Mouse (Mus musculus): ENCODE measurements around the gene Slc18a2. TPM values are rescaled to one million over a fixed set of nuclear protein-coding genes. Genes with fewer than 3 reads are reported as not detected.

The Slc18a2 gene
- polyA plus RNA-seq (2012; fragmentation: generic; extraction: Trizol) = 0.22 TPM
- long read RNA-seq, experiment 1, partial matches to known transcripts = 0 of 16 reads
- long read RNA-seq, experiment 1, other reads (novel, unspliced or antisense) = 16 of 16 reads
- long read RNA-seq, experiment 2, partial matches to known transcripts = 0 of 3 reads
- long read RNA-seq, experiment 2, other reads (novel, unspliced or antisense) = 3 of 3 reads

DNA sequence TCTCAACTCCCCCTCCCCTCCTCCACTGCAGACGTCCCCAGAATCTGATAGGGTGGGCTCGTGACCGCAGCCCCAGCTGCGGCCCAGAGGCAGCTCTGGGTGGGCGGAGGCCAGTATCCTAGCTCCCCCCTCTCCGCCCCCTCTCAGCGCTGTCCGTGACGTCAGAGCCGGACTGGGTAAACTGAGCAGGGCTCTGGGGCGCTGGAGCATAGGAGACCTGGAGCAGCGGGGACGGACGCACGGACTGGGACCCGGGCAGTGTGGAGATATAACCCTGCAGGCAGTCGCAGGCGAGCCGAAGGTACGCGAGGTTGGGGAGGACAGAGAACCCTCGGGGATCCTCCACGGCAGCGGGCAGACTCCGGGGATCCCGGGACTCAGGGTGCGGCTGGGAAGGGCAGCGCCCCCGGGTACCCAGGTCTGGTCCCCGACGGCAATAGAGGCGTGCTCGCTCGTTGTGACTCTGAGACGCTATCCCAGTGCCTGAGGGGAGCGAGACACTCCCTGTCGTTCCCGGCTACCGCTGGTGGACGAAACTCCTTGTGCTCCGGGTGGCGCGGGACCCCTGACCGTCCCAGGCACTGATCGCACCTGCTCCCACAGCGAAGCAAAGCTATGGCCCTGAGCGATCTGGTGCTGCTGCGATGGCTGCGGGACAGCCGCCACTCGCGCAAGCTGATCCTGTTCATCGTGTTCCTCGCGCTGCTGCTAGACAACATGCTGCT is at the start of gene Slc18a2:
Gene Slc18a2, plus strand, starts transcription at position 179 of the 725 bp plus-strand sequence.
- peaks cover 11% of the 10 kb centered on the region for H3K27me3 ChIP-seq (ENCODE audit: control insufficient read depth, insufficient read depth, insufficient read length)

DNA sequence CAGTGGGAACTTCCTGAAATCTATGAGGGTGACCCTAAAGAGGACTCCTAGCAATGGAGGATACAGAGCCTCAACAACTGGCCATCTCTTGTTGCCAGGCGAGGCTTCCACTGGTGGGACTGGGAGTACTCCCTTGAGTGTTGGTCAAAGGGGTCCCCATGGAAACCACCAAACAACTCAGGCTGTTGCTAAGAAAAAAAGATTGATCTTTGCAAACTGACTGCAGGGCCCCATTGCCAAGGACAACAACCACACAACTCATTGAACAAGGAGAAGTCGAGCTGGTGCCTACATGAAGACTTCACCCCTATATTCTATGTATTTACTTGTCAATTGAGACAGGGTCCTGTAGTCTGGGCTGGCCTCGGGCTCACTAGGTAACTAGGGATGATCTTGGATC is 43.8 kb upstream of the Slc18a2 start:
- TF ChIP-seq MYOG (IDR thresholded peaks at IDR 0.05; ENCODE audit: control insufficient read depth, extremely low read depth, insufficient read length) = no peak
- TF ChIP-seq MAX (IDR thresholded peaks at IDR 0.05) = no peak
- TF ChIP-seq CTCF (IDR thresholded peaks at IDR 0.05; ENCODE audit: control insufficient read depth, insufficient read depth, insufficient read length) = no peak
- no peak for TF ChIP-seq CEBPB (IDR thresholded peaks at IDR 0.05; ENCODE audit: low read depth)
- TF ChIP-seq MYOD1 (IDR thresholded peaks at IDR 0.05; ENCODE audit: control insufficient read depth, insufficient read length, low read depth) = no peak
- TF ChIP-seq FOSL1 (IDR thresholded peaks at IDR 0.05; ENCODE audit: insufficient read depth, low read length, poor library complexity, severe bottlenecking) = no peak
- TF ChIP-seq USF1 (IDR thresholded peaks at IDR 0.05; ENCODE audit: low read depth) = no peak
- Histone ChIP-seq H3K27me3 (ENCODE audit: control insufficient read depth, insufficient read depth, insufficient read length) (peaks cover 31% of the 10 kb centered on the region), H3K79me2 (ENCODE audit: control insufficient read depth, insufficient read depth) (no peaks in the 10 kb centered on the region), H3K36me3 (ENCODE audit: control insufficient read depth, insufficient read depth) (no peaks in the 10 kb centered on the region), H3ac (ENCODE audit: control insufficient read depth, insufficient read length, low read depth) (no peak overlapping the region), H3K79me3 (ENCODE audit: low read depth) (no peaks in the 10 kb centered on the region), H3K4me3 (ENCODE audit: insufficient read depth, poor library complexity, severe bottlenecking) (no peak overlapping the region)

More for the DNA sequence above, at the start of gene Slc18a2:
- H3K79me2 ChIP-seq (ENCODE audit: control insufficient read depth, insufficient read depth) = no peaks in the 10 kb centered on the region
- H3K4me3 ChIP-seq (ENCODE audit: insufficient read depth, poor library complexity, severe bottlenecking) = no peak within 1 kb of the TSS
- no peaks in the 10 kb centered on the region for H3K36me3 ChIP-seq (ENCODE audit: control insufficient read depth, insufficient read depth)
- no peak for TF ChIP-seq MAX (IDR thresholded peaks at IDR 0.05)
- no peak for TF ChIP-seq FOSL1 (IDR thresholded peaks at IDR 0.05; ENCODE audit: insufficient read depth, low read length, poor library complexity, severe bottlenecking)
- TF ChIP-seq CEBPB (IDR thresholded peaks at IDR 0.05; ENCODE audit: low read depth) = no peak
- TF ChIP-seq CTCF (IDR thresholded peaks at IDR 0.05; ENCODE audit: control insufficient read depth, insufficient read depth, insufficient read length) = no peak
- no peak for TF ChIP-seq MYOG (IDR thresholded peaks at IDR 0.05; ENCODE audit: control insufficient read depth, extremely low read depth, insufficient read length)
- TF ChIP-seq MYOD1 (IDR thresholded peaks at IDR 0.05; ENCODE audit: control insufficient read depth, insufficient read length, low read depth) = no peak
- no peak for TF ChIP-seq USF1 (IDR thresholded peaks at IDR 0.05; ENCODE audit: low read depth)
- no peak within 1 kb of the TSS for H3ac ChIP-seq (ENCODE audit: control insufficient read depth, insufficient read length, low read depth)
- H3K79me3 ChIP-seq (ENCODE audit: low read depth) = no peaks in the 10 kb centered on the region

DNA sequence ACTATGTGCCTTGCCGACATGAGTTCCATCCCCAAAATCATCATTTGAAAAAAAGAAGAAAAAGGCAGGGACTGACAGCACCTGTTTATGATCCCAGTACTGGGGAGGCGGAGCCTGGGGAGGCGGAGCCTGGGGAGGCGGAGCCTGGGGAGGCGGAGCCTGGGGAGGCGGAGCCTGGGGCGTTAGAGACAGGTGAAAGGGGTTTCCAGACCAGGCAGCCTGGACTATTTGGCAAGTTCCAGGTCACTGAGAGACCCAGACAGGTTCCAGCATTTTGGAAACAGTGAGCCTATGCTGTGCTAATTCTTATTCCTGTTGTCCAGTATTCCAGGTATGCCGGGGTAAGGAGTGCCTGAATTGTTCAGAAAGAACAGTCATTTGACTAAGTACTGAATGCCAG is 41.7 kb upstream of the Slc18a2 start, which contains the start of gene Kcnk18:
Gene Kcnk18, plus strand, starts transcription at position 224 of the 400 bp plus-strand sequence.
- H3K4me3 ChIP-seq (ENCODE audit: insufficient read depth, poor library complexity, severe bottlenecking) = no peak within 1 kb of the TSS

DNA sequence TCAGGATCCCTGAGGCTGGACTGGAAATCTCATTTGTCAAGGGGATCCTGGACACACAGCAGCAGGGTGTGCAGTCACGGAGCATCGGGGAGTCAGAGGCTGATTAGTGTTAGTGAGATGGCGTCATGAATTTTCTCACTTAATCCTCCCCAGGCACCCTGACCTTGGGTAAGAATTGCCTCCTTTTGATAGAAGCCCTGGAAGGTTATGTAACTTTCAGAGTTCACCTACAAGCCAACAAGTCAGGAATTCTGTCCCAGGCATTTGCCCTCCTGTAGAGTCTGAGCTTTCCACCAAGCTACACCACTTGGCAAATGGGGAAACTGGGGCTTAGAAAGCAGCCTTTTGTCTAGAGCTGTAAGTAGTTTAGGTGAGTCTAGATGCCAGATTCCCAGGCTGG is 39.6 kb upstream of the Slc18a2 start:
- no peaks in the 10 kb centered on the region for H3K36me3 ChIP-seq (ENCODE audit: control insufficient read depth, insufficient read depth)
- no peak overlapping the region for H3K4me3 ChIP-seq (ENCODE audit: insufficient read depth, poor library complexity, severe bottlenecking)
- H3ac ChIP-seq (ENCODE audit: control insufficient read depth, insufficient read length, low read depth) = no peak overlapping the region
- no peaks in the 10 kb centered on the region for H3K79me2 ChIP-seq (ENCODE audit: control insufficient read depth, insufficient read depth)
- no peaks in the 10 kb centered on the region for H3K79me3 ChIP-seq (ENCODE audit: low read depth)
- TF ChIP-seq CEBPB (IDR thresholded peaks at IDR 0.05; ENCODE audit: low read depth) (no peak), FOSL1 (IDR thresholded peaks at IDR 0.05; ENCODE audit: insufficient read depth, low read length, poor library complexity, severe bottlenecking) (no peak), MYOD1 (IDR thresholded peaks at IDR 0.05; ENCODE audit: control insufficient read depth, insufficient read length, low read depth) (no peak), MAX (IDR thresholded peaks at IDR 0.05) (no peak), USF1 (IDR thresholded peaks at IDR 0.05; ENCODE audit: low read depth) (no peak), CTCF (IDR thresholded peaks at IDR 0.05; ENCODE audit: control insufficient read depth, insufficient read depth, insufficient read length) (no peak), MYOG (IDR thresholded peaks at IDR 0.05; ENCODE audit: control insufficient read depth, extremely low read depth, insufficient read length) (no peak)
- H3K27me3 ChIP-seq (ENCODE audit: control insufficient read depth, insufficient read depth, insufficient read length) = peaks cover 31% of the 10 kb centered on the region

More for the DNA sequence above, 41.7 kb upstream of the Slc18a2 start, which contains the start of gene Kcnk18:
- Histone ChIP-seq H3ac (ENCODE audit: control insufficient read depth, insufficient read length, low read depth) (no peak within 1 kb of the TSS), H3K79me3 (ENCODE audit: low read depth) (no peaks in the 10 kb centered on the region), H3K36me3 (ENCODE audit: control insufficient read depth, insufficient read depth) (no peaks in the 10 kb centered on the region), H3K27me3 (ENCODE audit: control insufficient read depth, insufficient read depth, insufficient read length) (peaks cover 31% of the 10 kb centered on the region), H3K79me2 (ENCODE audit: control insufficient read depth, insufficient read depth) (no peaks in the 10 kb centered on the region)
- TF ChIP-seq MYOG (IDR thresholded peaks at IDR 0.05; ENCODE audit: control insufficient read depth, extremely low read depth, insufficient read length) = no peak
- TF ChIP-seq MYOD1 (IDR thresholded peaks at IDR 0.05; ENCODE audit: control insufficient read depth, insufficient read length, low read depth) = no peak
- TF ChIP-seq USF1 (IDR thresholded peaks at IDR 0.05; ENCODE audit: low read depth) = no peak
- no peak for TF ChIP-seq FOSL1 (IDR thresholded peaks at IDR 0.05; ENCODE audit: insufficient read depth, low read length, poor library complexity, severe bottlenecking)
- no peak for TF ChIP-seq CTCF (IDR thresholded peaks at IDR 0.05; ENCODE audit: control insufficient read depth, insufficient read depth, insufficient read length)
- no peak for TF ChIP-seq CEBPB (IDR thresholded peaks at IDR 0.05; ENCODE audit: low read depth)
- no peak for TF ChIP-seq MAX (IDR thresholded peaks at IDR 0.05)

DNA sequence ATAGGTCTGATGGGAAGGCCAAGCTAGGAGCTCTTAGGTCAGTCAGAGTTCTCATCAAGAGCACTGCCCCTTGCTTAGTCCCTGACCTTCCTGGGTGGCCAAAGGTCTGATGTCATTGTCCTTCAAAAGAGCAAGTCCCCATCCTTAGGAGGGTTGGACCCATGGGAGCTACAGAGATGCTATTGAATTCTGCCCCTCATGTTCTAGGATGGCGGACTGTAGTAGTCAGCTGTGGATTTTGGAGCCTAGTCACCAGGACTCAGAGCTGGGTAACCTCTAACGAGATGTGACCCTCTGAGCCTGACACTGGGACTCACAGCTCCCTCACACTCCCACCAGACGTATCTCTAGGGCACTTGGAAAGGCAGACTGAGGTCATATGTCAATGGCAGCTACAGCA is 32.3 kb upstream of the Slc18a2 start:
- no peak overlapping the region for H3ac ChIP-seq (ENCODE audit: control insufficient read depth, insufficient read length, low read depth)
- TF ChIP-seq MAX (IDR thresholded peaks at IDR 0.05) = no peak
- no peak for TF ChIP-seq CTCF (IDR thresholded peaks at IDR 0.05; ENCODE audit: control insufficient read depth, insufficient read depth, insufficient read length)
- no peak for TF ChIP-seq CEBPB (IDR thresholded peaks at IDR 0.05; ENCODE audit: low read depth)
- TF ChIP-seq FOSL1 (IDR thresholded peaks at IDR 0.05; ENCODE audit: insufficient read depth, low read length, poor library complexity, severe bottlenecking) = no peak
- TF ChIP-seq USF1 (IDR thresholded peaks at IDR 0.05; ENCODE audit: low read depth) = no peak
- no peak for TF ChIP-seq MYOD1 (IDR thresholded peaks at IDR 0.05; ENCODE audit: control insufficient read depth, insufficient read length, low read depth)
- no peak for TF ChIP-seq MYOG (IDR thresholded peaks at IDR 0.05; ENCODE audit: control insufficient read depth, extremely low read depth, insufficient read length)
- no peaks in the 10 kb centered on the region for H3K27me3 ChIP-seq (ENCODE audit: control insufficient read depth, insufficient read depth, insufficient read length)
- H3K79me2 ChIP-seq (ENCODE audit: control insufficient read depth, insufficient read depth) = no peaks in the 10 kb centered on the region
- H3K36me3 ChIP-seq (ENCODE audit: control insufficient read depth, insufficient read depth) = no peaks in the 10 kb centered on the region
- no peaks in the 10 kb centered on the region for H3K79me3 ChIP-seq (ENCODE audit: low read depth)
- no peak overlapping the region for H3K4me3 ChIP-seq (ENCODE audit: insufficient read depth, poor library complexity, severe bottlenecking)

Data from C2C12 (cell line).